Mouse (Mus musculus) granulocyte monocyte progenitor cell, adult 5-6 weeks (primary cell): ENCODE measurements around the gene Sec1. TPM values are rescaled to one million over a fixed set of nuclear protein-coding genes. Genes with fewer than 3 reads are reported as not detected.

ENCODE experiments used
- ATAC-seq: replicated peaks from 2 replicates; pipeline ENCODE4 v1.8.0; 2016; ENCODE audit warnings: mild to moderate bottlenecking, moderate TSS enrichment, inconsistent platforms; ENCODE audit not compliant: poor library complexity, severe bottlenecking
- total RNA-seq, 2 experiments: library from RNA; stranded (forward) in 1 of 2; stranded (reverse) in 1 of 2; fragments of 200-712, 200-1000 nt in 1 of 2; fragments of >200 nt in 1 of 2; fragmentation: Nextera tagmentation in 1 of 2; gene quantifications; 2 replicates each; pipeline ENCODE4 v1.2.3; 2014 to 2017

Gene Sec1
- total RNA-seq, 2 experiments from 2014 or later = not detected

DNA sequence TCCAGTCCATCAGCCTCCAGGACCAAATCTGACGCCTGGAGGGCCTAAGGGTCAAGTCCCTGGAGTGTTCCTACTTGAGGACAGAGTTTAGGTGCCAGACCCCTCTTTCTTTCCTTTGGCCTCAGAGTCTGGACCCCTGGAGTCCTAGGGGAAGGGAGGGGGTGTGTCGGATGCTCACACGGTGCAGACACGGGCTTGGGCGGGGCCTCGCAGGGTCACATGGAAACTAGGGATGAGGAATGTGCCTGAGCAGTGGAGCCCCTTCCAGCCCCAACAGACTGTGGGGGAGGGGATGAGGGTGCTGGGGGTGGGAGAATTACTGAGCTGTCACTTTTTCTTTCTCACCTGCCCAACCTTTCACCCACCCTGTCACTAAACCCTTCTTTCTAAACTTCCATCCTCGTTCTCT lies 11.7 kb upstream of the Sec1 start:
- ATAC-seq = no peak

DNA sequence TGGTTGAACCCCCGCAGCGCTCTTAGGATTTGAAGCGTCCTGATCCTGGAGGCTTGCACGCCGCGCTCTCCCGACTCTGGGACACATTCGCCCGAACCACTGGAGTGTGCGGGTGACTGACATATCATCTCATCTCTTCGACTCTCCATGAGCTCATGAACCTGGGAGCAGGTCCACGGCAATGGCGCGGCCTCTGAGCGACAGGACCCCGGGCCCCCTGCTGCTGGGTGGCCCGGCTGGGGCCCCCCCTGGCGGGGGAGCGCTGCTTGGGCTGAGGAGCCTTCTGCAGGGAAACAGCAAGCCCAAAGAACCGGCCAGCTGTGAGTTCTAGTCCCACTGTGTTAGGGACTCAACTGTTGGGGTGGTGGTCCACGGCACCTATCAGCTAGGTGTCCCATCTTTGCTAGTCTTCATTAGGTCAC lies 11.3 kb upstream of the Sec1 start:
- no peak for ATAC-seq

DNA sequence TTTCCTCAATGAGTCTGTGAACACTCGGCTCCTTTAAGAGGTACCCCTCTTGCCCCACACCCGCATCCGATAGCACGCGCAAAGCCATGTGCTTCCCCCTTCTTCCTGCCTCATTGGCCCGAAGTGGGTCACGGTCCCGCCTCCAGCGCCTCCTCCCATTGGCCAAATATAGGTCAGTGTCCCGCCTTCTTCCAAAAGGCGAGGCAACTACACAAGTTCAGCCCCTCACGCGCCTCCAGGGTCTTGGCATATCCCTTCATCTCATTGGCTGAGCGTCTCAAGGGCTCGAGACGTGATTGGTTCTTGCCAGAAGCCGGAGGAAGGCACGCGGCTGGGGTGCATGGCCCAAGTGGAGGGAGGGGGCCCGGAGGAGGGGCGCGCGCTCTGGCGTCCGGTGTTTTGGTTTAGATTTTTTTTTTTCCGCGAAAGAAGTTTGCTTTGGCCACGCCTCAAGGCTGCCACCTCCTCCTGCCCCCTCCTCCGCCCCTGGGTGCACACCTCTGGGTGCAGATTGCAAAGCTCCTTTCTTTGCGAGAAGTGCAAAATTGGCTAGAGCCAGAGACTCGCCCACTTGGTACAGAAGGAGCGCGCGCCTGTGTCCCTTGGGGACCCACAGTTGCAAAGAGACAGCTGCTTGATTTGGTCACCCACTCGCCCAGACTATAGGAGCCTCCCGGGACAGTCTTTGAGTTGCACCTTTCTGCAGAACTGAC lies 10.7 kb upstream of the Sec1 start, which contains the start of gene Dbp:
Dbp (plus strand) TSS at position 359 of the 713 bp plus-strand sequence.
- ATAC-seq = peak; percentile 64

DNA sequence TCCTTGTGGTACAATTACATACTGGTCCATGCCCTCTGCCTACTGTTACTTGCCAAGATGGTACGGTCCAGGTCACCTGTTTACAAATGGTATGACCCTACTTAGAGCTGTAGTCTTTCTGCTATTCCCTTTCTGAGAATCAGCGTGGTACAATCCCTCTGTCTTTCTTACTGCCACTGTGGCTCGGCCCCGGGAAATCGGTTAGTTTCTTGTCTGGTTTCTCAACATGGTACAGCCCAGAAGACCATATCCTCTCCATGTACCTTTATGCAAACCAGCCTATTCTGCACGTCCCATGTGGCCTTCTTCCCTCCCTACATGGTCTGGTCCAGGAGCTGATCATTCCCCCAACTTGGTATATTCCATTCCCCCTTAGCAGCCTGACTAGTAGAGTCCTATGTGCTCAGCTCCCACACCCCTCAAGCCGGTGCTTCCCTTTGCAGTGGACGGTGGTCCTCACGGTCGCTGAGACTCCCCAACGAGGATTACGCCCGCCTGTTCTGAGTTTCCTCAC lies 9.9 kb upstream of the Sec1 start:
- ATAC-seq = peak; percentile 9; the same call in 1 of the 2 replicates

DNA sequence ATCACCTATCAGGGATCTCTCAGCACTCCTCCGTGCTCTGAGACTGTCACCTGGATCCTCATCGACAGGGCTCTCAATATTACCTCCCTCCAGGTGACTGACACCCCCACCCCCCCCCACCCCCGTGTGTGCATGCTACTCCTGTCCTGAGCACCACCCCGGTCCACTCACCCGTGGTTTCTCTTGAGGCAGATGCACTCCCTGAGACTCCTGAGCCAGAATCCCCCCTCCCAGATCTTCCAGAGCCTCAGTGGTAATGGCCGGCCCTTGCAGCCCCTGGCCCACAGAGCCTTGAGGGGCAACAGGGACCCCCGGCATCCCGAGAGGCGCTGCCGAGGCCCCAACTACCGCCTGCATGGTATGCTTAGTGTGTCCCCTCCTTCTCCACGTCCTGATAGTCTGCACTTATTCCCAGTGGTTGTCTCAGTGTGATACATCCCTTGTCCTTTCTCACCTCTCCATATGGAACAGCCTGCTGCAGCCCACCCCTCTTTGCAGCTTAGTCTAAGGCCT lies 9.4 kb upstream of the Sec1 start:
- no peak for ATAC-seq

DNA sequence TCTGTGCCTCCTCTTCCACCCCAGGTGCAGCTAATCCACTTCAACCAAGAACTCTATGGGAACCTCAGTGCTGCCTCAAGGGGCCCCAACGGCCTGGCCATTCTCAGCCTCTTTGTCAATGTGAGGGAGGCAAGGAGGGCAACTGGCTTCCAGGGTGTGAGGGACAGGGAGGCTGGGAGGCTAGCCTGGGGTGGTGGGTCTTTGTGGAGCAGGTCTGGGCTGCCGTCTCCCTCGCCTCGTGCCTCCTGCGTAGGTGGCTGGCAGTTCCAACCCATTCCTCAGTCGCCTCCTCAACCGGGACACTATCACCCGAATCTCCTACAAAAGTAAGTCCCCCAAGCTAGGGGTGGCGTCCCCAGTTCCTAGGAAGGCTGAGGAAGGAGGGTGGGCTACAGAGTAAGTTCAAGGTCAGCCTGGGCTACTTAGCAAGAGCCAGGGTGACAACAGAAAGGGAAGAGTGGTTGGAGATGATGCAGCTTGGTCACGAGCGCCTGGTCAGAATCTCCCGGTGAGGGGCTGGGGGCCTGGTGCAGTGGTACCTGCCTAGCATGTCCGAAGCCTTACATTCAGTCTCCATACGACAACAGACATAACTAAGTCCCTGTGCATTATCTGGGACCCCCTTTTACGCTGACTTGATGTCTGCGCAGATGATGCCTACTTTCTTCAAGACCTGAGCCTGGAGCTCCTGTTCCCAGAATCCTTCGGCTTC lies 8.8 kb upstream of the Sec1 start:
- ATAC-seq = no peak

DNA sequence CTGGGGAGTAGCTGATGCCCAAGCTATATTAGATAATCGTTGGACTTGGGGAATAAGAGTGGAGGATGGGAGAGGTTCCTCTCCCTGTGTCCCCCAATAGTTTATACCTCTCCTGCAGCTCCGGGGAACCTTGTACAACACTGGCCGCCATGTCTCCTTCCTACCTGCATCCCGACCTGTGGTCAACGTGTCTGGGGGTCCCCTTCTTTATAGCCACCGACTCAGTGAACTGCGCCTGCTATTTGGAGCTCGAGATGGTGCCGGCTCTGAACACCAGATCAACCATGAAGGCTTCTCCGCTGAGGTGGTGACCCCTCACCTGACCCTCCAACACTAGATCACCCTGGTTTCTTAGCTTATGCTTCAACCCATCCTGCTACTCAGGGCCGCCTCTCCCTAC lies 8.1 kb upstream of the Sec1 start:
- no peak for ATAC-seq

DNA sequence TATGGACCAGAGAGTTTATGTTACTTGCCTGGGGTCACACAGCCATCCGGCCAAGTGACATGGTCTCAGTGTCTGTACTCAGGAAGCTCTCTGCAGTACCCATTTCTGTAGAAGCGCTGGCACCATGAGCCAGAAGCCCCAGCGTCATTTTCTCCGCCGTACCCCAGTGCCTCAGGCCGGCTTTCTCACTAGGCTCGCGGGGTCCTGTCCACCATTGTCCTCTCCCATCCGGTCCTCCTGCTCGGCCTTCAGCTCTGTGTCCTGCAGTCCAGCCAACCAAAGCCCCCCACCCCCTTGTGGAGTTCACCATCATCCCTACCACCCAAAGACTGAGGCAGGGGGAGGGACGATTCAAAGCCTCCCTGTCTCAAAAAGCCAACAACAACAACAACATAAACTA lies 7.4 kb upstream of the Sec1 start:
- no peak for ATAC-seq

DNA sequence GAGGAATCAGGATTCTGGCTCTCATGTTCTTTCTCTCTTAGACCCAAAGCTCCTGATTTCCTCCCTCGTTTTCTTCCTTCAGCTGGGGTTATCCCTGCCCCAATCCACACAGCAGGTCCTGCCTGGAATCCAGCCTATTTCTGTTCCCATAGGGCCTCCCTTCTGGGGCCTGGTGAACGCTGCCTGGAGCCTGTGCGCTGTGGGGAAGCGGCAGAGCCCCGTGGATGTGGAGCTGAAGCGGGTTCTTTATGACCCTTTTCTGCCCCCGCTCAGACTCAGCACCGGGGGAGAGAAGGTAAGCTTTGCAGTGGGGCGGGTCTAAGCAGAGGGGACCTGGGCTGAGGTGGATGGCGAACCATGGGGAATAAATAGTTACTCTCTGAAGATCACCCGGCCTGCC lies 6.9 kb upstream of the Sec1 start:
- ATAC-seq = no peak

DNA sequence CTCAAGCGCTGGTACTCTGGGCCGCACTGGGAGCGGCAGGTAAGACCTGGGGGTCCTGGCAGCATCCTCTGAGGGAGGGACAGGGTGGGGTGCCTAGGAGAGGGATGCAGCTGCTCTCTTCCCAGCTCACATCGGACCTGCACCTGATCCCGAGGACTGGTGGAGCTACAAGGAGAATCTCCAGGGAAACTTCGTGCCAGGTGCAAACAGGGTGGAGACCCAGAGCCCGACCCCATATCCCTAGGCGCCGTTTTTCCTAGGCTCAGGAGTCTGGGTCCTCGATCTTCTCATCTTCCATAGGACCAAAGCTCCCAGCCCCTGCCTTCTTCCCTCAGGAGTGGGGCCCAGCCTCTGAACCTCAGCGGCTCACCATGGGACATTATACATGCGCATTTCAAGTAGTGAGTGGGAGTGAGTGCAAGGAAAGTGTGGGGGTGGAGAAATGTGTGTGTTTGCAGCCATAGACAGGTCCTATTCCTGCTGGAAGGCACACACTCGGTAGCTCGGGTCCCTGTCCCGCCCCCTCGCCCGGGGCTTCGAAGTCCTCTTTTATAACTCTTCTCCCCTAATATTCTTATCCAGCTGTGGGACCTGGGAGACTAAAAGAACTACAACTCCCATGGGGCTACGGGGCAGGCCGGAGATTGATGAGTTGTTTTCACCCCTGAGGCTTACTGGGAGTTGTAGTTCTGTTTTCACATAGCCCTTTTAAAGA lies 6.3 kb upstream of the Sec1 start:
- ATAC-seq = 0 out of 2 replicates have a peak, but pooled peaks have one; percentile 11

DNA sequence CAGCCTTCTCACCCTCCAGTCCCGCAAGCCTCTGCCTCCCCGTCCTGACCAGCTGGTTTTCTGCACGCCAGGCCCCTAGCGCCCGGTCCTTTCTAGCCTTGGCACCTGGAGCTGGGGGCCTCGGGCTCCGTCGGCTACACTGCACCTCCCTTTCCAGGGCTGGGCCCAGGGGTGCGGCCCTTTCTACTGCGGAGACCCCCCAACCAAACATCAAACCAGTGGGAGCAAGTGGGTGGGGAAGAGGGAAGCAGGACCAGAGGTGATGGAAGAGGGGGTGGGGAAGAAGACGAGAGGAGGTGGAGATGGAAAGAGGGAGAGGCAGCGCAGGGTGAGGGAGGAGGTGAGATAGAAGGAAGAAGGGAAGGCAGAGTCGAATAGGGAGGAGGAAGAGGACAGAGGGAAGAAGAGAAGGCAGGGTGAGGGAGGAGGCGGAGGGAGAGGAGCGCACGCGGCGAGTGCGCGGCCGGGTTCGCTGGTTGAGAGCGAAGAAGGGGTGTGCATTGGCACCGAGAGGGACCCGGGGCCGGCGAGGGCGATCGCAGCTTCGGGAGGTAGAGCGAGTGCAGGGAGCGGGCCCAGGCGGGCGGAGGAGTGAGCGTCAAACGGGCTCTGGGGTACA lies 5.4 kb upstream of the Sec1 start, which contains the start of gene Car11:
Car11 (plus strand) TSS at position 321 of the 619 bp plus-strand sequence.
- no peak for ATAC-seq

DNA sequence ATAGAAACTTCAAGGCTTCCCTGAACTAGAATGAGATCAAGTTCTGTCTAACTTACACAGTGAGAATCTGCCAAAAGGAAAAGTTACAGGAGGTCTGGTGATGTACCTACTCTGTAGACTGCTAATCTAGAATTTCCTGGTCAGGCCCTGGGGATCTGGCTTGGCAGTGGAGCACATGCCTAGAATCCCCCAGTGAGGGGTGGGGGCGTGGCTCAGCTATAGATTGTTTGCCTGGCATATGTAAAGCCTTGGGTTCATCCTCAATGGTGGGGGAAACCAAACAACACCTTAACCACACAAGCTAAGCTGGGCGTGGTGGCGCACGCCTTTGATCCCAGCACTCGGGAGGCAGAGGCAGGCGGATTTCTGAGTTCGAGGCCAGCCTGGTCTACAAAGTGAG lies 3.7 kb upstream of the Sec1 start:
- ATAC-seq = no peak

DNA sequence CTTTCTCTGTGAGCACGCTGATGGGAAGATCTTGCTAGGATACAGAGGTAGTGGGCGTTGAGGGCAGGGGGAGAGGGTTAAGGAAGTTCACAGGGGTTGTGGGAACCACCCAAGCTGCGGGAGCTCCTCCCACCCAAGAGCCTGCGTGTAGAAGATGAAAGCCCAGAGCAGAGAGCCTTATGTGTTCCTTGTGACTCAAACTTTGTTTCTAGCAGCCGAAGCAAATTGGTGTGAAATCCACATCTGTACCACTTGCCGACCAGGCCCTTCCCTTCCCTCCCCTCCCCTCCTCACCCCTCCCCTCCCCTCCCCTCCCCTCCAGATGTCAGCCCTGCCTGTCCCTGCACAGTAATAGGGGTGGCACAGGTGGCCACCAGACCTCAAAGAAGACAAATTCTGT lies 896 bp upstream of the Sec1 start:
- no peak for ATAC-seq

DNA sequence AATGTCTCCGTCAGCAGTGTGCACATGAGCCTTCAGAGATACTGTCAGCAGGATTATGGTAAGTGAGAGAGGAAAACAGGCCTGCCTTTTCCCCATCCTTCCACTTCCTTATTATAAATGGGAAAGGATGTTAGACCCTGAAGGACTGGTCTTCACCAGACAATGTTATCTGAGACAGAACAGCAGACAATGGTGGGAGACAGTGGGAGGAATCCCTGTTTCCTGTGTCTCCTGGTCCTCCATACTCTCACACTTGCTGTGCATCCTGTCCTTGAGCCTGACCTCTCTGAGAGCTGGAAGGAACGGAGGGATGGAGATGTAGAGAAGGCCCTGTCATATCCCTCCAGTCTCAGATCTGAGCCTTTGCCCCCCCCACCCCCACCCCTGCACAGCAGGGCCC lies 1.8 kb downstream of the Sec1 start:
- no peak for ATAC-seq

DNA sequence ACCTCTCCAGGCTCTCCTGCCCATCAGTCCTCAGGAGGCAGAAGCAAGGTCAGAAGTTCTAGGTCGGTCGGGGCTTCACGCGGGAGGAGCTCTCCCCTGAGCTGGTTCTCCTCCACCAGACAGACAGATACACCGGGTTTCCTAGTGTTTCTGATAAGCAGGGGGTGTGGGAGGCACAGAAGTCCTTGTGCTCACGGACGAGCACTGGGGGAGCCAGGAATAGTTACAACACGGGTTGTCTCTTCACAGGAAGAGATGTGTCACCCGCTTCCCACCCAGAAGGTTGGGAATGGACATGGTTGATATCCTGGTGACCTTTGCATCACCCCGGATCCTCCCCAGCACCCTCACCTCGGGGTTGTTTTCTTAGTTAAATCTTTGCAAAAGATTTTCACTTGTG lies 4.4 kb downstream of the Sec1 start:
- no peak for ATAC-seq

DNA sequence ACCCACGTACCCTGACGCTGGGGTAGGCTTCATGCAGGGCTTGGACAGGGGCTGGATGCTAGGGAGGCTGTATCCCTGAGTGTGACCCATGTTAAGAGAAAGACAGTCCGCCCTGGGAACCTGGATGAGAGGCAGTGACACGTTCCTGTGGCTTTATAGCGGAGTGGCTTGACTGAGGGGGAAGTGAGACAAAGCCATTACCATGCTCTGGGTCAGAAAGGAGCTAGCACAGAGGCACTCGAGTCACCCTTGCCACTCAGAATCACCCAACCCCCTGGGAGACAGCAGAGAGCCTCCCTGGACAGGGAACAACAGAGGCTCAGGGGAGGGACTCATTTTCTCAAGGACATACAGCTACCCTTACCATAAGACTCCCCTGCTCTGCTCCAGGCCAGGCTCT lies 5.1 kb downstream of the Sec1 start:
- ATAC-seq = peak; percentile 66

DNA sequence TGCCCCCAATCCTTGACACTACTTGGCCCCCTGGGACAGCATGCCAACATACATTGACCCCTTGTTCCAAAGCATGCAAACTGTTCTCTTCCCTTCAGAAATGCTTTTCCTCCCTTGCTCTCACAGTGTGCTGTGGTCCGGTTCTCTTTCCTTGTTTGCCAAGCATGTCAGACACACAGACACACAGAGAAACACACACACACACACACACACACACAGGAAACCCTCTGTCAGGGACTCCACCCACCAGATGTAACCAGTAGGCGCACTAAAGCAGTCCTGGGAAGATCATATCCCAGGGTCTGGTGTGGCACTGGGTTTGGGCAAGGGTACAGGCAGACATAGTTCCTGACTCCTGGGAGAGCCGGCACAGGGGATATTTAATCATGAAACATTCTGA lies 7.4 kb downstream of the Sec1 start:
- ATAC-seq = no peak

DNA sequence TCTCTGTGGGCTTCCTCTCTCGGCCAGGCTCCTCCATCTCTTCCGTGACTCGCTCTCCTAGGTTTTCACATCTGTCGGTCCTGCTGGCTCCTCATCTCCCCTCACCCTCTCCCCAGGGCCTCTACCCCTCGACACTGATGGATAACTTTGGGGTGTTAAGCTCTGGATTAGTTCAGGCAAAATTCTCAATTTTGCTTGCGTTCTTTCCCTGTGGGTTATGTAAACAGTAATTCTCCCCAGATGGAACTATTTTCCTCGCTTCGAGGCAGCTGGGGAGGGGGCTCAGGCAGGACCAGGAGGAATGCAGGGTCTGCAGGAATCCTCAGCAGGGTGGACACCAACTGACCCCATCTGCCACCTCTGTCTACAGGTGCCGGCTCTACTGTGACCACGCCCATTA lies 8.4 kb downstream of the Sec1 start:
- ATAC-seq = no peak

DNA sequence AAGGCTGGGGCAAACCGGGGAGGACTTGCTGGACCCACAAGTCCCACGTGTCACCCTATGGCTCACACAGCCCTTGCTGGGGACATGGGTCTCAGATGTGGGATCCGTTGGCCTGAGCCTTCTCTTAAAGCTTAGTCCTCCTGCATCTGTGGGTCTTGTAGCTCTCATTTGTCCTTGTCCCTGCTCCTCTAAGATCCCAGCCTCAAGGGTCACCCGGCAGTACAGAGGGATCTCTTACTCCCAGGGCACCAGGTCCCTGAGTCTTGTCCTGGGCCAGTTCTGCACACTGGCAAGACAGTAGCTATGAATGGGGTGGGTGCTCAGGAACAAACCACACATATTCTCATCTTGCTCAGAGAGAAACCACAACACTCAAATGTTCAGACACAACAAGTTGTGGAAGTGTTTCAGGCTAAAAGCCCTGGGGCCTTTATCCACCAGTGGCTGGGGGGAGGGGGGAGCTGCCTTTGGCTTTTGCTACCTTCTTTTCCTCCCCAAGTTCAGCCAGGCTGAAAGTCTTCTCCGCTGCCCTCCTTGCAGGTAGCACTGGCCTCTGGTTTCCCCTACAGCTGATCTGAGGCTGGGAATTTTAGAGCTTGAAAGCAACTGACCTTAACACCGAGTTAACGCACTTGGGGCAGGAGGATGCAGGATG lies 10.7 kb downstream of the Sec1 start, which contains the start of gene Ntn5:
Ntn5 (plus strand) TSS at position 627 of the 655 bp plus-strand sequence.
- ATAC-seq = no peak
